Mouse (Mus musculus) megakaryocyte, embryonic 14.5 days (primary cell): ENCODE measurements at regions not wholly inside any gene's neighbourhood (a gene's known extent, or its start where the extent isn't known, plus 50 kb on each side); places are given as distances from the start of the nearest gene placed in this dataset.

Experiments
- H3K27me3 ChIP-seq: replicated peaks from 2 replicates; pipeline ENCODE3; 2012; ENCODE audit warnings: inconsistent platforms
- H3K36me3 ChIP-seq: replicated peaks from 2 replicates; pipeline ENCODE3; 2012; ENCODE audit warnings: low read length, inconsistent platforms, mixed read lengths
- H3K4me1 ChIP-seq: 2 replicates; pipeline ENCODE4 v1.6.1; 2012; ENCODE audit warnings: inconsistent platforms
- H3K4me3 ChIP-seq: replicated peaks from 2 replicates; pipeline ENCODE3; 2012; ENCODE audit warnings: moderate library complexity, mild to moderate bottlenecking, inconsistent platforms
- H3K9me3 ChIP-seq: 2 replicates; pipeline ENCODE4 v1.6.1; 2012; ENCODE audit warnings: inconsistent platforms
- FLI1 ChIP-seq: IDR thresholded peaks from 2 replicates; pipeline ENCODE4 v1.6.1; 2012; ENCODE audit warnings: low read length, inconsistent platforms, mixed read lengths
- GATA1 ChIP-seq: IDR thresholded peaks from 3 replicates; pipeline ENCODE4 v1.6.1; 2012; ENCODE audit warnings: mixed read lengths, low read length, inconsistent platforms, borderline replicate concordance

DNA sequence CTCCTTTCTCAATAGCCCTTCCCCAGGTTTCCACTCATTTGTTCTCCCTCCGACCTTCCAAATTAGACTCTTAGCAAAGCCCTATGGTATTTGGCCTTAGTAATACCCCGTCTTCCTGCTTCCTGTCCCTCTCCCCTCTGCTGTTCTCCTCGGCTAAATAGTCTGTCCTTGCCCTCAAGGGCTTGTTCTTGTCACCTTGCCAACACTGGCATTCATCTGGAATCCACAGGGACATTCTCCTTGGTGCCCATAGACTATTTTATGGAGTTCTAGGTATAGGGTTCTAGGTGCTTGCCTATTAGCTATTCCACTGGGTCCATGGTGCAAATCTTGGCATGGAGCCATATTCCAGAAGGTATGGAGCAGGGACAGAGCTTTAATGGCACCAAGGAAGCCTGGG, 259.2 kb upstream of the Gm4791 start:
- H3K27me3 ChIP-seq: no peaks in the 10 kb centered on the region
- H3K4me1 ChIP-seq: no peaks in the 10 kb centered on the region
- no peaks in the 10 kb centered on the region for H3K36me3 ChIP-seq
- H3K4me3 ChIP-seq: no peak overlapping the region
- no peaks in the 10 kb centered on the region for H3K9me3 ChIP-seq
- no peak for TF ChIP-seq GATA1
- no peak for TF ChIP-seq FLI1

DNA sequence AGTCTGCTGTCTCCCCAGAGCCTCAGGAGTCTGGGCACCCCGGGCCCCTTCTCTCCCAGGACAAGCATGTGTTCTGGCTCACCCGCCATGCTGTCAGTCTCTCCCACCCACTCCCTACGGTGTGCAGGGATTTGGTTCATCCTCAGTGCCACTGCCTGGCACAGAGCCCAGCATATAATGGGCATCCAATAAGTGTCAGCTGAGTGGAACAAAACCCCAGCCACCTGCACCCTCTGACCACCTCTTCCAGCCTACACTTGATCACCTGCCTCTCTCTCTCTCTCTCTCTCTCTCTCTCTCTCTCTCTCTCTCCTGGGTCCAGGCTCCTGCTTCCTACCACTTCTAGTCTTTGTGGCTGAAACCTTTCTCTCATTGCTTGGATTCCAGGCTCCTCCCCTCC, 259.9 kb upstream of the Gm4791 start:
- TF ChIP-seq FLI1: no peak
- Histone ChIP-seq H3K36me3 (no peaks in the 10 kb centered on the region), H3K4me1 (peaks cover 2% of the 10 kb centered on the region; the same call in 1 of the 2 replicates), H3K4me3 (no peak overlapping the region), H3K9me3 (no peaks in the 10 kb centered on the region), H3K27me3 (no peaks in the 10 kb centered on the region)

DNA sequence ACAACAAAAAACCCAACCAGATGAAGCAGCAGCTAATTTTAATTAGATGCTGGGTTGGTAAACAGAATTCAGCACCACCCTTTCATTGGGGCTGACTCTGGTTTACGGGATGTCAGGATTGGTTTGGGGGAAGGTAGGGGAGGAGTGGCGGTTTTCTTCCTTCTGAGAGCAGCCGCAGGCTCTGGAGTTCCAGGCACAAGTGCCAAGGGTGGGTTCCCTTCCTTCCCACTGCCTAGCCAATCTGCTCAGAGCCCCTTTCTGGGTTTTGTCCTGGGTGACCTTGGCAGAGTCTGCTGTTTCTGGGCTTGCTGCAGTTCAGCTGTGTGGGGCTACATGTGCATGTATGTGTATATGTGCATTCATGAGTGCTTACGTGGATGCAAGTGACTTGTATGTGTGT, 260.5 kb upstream of the Gm4791 start:
- H3K27me3 ChIP-seq: no peaks in the 10 kb centered on the region
- peaks cover 5% of the 10 kb centered on the region; the same call in 1 of the 2 replicates for H3K4me1 ChIP-seq
- H3K9me3 ChIP-seq: no peaks in the 10 kb centered on the region
- TF ChIP-seq FLI1 (no peak), GATA1 (no peak)
- H3K4me3 ChIP-seq: no peak overlapping the region
- no peaks in the 10 kb centered on the region for H3K36me3 ChIP-seq

DNA sequence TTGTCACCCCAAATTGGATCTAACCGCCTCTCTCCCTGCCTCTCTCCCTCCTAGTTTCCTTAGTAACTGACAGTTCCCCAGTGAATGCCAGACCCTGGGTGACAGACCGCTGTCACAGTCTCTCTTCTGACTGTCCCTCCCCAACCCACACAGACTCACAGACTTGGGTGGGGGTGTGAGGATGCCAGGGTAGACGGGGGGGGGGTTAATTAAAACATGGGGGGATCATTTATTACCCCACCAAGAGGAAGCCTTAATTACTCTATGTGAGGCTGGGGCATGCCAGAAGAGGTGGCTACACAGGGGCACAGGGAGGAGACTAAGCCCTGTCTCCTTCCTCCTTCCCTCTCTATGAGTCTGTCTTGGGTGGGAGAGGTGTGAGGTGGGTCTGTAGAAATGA, 261.1 kb upstream of the Gm4791 start:
- H3K36me3 ChIP-seq: no peaks in the 10 kb centered on the region
- no peaks in the 10 kb centered on the region for H3K27me3 ChIP-seq
- no peak for TF ChIP-seq GATA1
- TF ChIP-seq FLI1: no peak
- H3K9me3 ChIP-seq: no peaks in the 10 kb centered on the region
- no peak overlapping the region for H3K4me3 ChIP-seq
- H3K4me1 ChIP-seq: peaks cover 5% of the 10 kb centered on the region; the same call in 1 of the 2 replicates

DNA sequence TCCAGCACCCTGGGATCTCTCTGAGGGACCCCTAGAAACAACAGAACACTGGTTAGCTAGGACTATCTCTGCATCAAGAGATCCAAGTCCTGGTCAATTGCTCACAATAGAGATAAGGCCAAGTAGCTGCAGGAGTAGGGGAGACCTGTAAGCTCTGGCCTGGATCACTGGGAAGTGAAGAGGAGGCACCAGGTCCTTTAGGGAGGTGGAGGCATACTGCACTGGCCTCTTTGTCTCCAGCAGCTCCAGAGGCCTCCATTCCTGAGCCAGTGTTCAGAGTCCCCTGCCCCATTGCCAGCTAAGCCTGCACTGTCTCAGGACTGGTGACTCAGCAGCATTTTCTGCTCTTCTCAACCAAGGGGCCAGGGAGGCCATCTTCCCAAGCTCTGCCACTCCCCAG, 262.3 kb upstream of the Gm4791 start:
- H3K4me3 ChIP-seq: no peak overlapping the region
- TF ChIP-seq GATA1: no peak
- no peak for TF ChIP-seq FLI1
- no peaks in the 10 kb centered on the region for H3K36me3 ChIP-seq
- H3K9me3 ChIP-seq: no peaks in the 10 kb centered on the region
- no peaks in the 10 kb centered on the region for H3K27me3 ChIP-seq
- H3K4me1 ChIP-seq: peaks cover 5% of the 10 kb centered on the region; the same call in 1 of the 2 replicates

DNA sequence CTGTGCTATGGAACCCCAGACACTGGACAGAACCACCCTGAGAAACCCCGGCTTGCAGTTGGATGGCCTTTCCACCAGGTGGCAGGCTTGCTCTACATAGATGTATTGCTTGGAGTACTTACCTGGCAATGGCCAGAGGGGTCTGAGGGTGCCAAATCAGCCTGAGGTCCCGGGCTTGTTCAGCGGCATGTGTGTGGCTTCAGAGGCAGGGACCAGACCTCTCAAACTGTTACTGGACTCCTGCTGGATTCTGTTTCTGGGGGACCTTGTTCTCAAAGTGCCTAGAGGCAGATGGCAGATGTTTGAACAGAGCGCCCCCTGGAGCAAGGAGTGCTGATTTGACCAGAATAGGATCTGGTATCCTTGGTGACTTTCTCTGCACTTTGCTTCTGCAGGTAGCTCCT, 262.9 kb upstream of the Gm4791 start:
- Histone ChIP-seq H3K36me3 (no peaks in the 10 kb centered on the region), H3K9me3 (no peaks in the 10 kb centered on the region), H3K4me3 (no peak overlapping the region), H3K27me3 (no peaks in the 10 kb centered on the region), H3K4me1 (peaks cover 5% of the 10 kb centered on the region; the same call in 1 of the 2 replicates)
- no peak for TF ChIP-seq GATA1
- TF ChIP-seq FLI1: no peak

DNA sequence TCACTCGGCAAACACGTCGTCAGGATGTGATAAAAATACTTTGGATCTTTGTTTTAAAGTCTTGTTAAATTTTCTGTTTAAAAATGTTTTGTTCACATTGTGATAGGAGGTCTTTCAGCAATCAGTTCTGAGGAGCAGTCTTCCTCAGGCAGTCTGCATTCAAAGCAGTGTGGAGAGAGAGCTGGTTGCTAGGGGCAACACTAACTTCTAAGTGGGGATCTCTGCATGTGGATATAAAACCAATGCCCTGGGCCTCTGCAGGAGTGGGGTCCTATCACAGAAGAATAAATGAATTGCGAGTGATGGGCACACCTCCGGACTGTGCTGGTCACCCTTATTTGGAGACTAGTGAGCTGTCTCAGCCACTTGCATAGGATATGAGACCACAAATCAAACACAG, 270.1 kb upstream of the Gm4791 start:
- no peak for TF ChIP-seq FLI1
- no peak for TF ChIP-seq GATA1
- Histone ChIP-seq H3K36me3 (no peaks in the 10 kb centered on the region), H3K9me3 (no peaks in the 10 kb centered on the region), H3K27me3 (no peaks in the 10 kb centered on the region), H3K4me1 (peaks cover 1% of the 10 kb centered on the region; the same call in 1 of the 2 replicates), H3K4me3 (no peak overlapping the region)

DNA sequence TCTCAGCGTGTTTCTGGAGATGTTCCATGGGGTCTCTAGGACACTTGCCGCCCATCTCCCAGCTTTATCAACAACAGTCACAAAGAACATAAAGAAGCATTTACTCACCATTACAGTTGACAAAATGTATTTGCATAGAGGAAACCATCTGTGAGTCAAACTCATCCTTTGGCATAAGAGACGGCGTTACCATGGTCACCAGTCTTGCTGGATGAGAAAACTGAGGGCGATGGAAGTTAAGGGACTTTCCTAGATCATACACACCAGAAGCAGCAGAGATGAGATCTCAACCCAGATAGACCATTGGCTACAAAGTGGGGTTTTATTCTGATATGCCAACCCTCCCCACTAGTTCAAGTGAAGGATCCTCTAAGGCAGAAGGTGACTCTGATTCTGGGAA, 274.3 kb upstream of the Gm4791 start:
- Histone ChIP-seq H3K4me3 (no peak overlapping the region), H3K36me3 (no peaks in the 10 kb centered on the region), H3K9me3 (no peaks in the 10 kb centered on the region), H3K4me1 (no peaks in the 10 kb centered on the region), H3K27me3 (no peaks in the 10 kb centered on the region)
- no peak for TF ChIP-seq GATA1
- no peak for TF ChIP-seq FLI1

DNA sequence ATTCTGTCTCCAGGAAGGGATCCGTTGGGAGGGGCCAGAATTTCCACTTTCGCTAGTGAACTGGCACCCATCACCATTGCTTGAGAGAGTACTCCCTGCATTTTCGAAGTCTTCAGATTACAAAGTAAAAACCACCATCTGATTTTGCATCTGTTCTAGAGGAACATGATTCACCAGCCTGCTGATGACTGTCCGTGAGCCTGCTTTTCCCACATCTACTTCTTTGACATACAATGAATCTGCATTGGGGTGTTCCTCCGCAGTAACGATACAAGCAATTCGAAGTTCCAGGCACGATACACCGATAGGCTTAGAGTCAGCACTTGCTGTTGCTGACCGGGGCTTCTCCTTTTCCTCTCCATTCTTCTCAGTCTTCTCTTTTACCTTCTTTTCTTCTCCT, 285.1 kb upstream of the Gm4791 start:
- Histone ChIP-seq H3K9me3 (0 out of 2 replicates have a peak, but pooled peaks cover 2% of the 10 kb centered on the region), H3K27me3 (no peaks in the 10 kb centered on the region), H3K4me1 (no peaks in the 10 kb centered on the region), H3K36me3 (no peaks in the 10 kb centered on the region), H3K4me3 (no peak overlapping the region)
- TF ChIP-seq GATA1 (no peak), FLI1 (no peak)

DNA sequence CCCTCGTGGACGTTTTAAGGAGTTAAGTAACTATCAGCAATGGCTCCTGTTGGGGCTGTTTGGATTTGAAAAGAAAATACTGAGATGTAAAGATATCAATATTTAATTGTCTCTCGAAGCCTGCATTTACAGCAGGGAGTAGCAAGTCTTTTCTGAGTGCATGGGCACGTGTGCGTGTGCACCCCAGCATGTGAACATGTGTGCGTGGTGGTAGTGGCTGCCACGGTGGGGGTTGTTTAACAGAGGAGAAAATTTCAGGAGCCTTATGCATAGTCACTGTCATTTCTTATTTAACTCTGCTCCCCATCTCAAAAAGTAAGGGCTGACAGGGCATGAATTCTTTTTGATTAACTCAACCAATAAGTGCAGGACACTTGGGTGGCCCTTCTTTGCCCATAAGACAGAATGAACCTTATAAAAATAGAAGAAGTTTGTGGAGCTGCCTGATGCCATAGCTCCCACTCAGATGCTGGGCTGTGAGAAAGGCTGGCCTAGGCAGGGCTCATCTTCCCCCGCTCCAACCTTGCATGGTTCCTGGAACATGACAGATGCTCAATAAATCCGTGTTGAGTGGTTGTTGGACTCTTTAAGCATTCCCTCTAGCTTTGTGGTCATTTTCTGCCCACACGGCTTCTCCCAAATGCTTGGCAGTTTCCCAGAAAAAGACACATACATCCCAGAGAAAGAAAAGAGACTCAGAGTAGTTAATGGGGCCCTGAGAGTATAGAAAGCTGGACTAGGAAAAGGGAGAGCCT, 294.2 kb upstream of the Gm4791 start:
- no peak for TF ChIP-seq FLI1
- TF ChIP-seq GATA1: no peak
- no peaks in the 10 kb centered on the region for H3K27me3 ChIP-seq
- H3K4me1 ChIP-seq: no peaks in the 10 kb centered on the region
- H3K9me3 ChIP-seq: peaks cover 7% of the 10 kb centered on the region
- H3K4me3 ChIP-seq: no peak overlapping the region
- no peaks in the 10 kb centered on the region for H3K36me3 ChIP-seq
